Mouse (Mus musculus): ENCODE results near the gene Vcan. TPM values are rescaled to one million over a fixed set of nuclear protein-coding genes. Genes with fewer than 3 reads are reported as not detected.
A peak's percentile ranks its signal among the peaks of the same experiment; 100 is the strongest.

Gene Vcan
- polyA plus RNA-seq, 1 experiment from 2014 or later, result 73.2 TPM

- no peaks in the 10 kb centered on the region for H3K4me1 ChIP-seq
- no peaks in the 10 kb centered on the region for H3K27me3 ChIP-seq
- H3K4me3 ChIP-seq (replicated peaks), result no peak overlapping the region
- no peak overlapping the region for H3K9ac ChIP-seq
- ATAC-seq (replicated peaks; ENCODE audit: low FRiP score), result peak; percentile 76; the same call in 1 of the 2 replicates
- H3K36me3 ChIP-seq, result peaks cover 44% of the 10 kb centered on the region
- H3K27ac ChIP-seq, result no peak overlapping the region
- no peak overlapping the region for H3K4me2 ChIP-seq
- H3K9me3 ChIP-seq (replicated peaks), result no peaks in the 10 kb centered on the region
- 55% methylated on average over 7 of the region's 7 CpGs for WGBS
These were observed 34.0 kb downstream of the Vcan start for GRCm38 (mm10) chr13:89708151-89708927.

- Histone ChIP-seq H3K9ac (no peak overlapping the region), H3K4me1 (no peaks in the 10 kb centered on the region), H3K4me3 (replicated peaks) (no peak overlapping the region), H3K9me3 (replicated peaks) (no peaks in the 10 kb centered on the region), H3K36me3 (peaks cover 71% of the 10 kb centered on the region), H3K27ac (no peak overlapping the region), H3K4me2 (no peak overlapping the region), H3K27me3 (no peaks in the 10 kb centered on the region)
- ATAC-seq (replicated peaks; ENCODE audit: low FRiP score), result no peak
- WGBS, result 86% methylated on average over 4 of the region's 4 CpGs
These were observed 39.9 kb downstream of the Vcan start for GRCm38 (mm10) chr13:89702395-89702794.

GRCm38 (mm10) chr13:89699998-89700555, 42.2 kb downstream of the Vcan start:
- Histone ChIP-seq H3K36me3 (peaks cover 57% of the 10 kb centered on the region), H3K4me1 (no peaks in the 10 kb centered on the region), H3K4me3 (replicated peaks) (no peak overlapping the region), H3K27ac (no peak overlapping the region), H3K4me2 (no peak overlapping the region), H3K27me3 (no peaks in the 10 kb centered on the region), H3K9me3 (replicated peaks) (no peaks in the 10 kb centered on the region), H3K9ac (no peak overlapping the region)
- ATAC-seq (replicated peaks; ENCODE audit: low FRiP score), result no peak
- 83% methylated on average over 2 of the region's 2 CpGs for WGBS

GRCm38 (mm10) chr13:89692597-89692996, 49.7 kb downstream of the Vcan start:
- H3K9me3 ChIP-seq (replicated peaks), result no peaks in the 10 kb centered on the region
- H3K4me1 ChIP-seq, result no peaks in the 10 kb centered on the region
- WGBS, result 89% methylated on average over 1 of the region's 1 CpGs
- peaks cover 58% of the 10 kb centered on the region for H3K36me3 ChIP-seq
- H3K27me3 ChIP-seq, result no peaks in the 10 kb centered on the region
- H3K27ac ChIP-seq, result no peak overlapping the region
- H3K9ac ChIP-seq, result no peak overlapping the region
- no peak for ATAC-seq (replicated peaks; ENCODE audit: low FRiP score)
- H3K4me3 ChIP-seq (replicated peaks), result no peak overlapping the region
- H3K4me2 ChIP-seq, result no peak overlapping the region

- Histone ChIP-seq H3K27me3 (no peaks in the 10 kb centered on the region), H3K27ac (no peak overlapping the region), H3K4me1 (no peaks in the 10 kb centered on the region), H3K4me2 (no peak overlapping the region), H3K9ac (no peak overlapping the region), H3K4me3 (replicated peaks) (no peak overlapping the region), H3K9me3 (replicated peaks) (no peaks in the 10 kb centered on the region), H3K36me3 (peaks cover 54% of the 10 kb centered on the region)
- WGBS, result 97% methylated on average over 3 of the region's 3 CpGs
- no peak for ATAC-seq (replicated peaks; ENCODE audit: low FRiP score)
These were observed 58.8 kb downstream of the Vcan start for GRCm38 (mm10) chr13:89683490-89683889.

GRCm38 (mm10) chr13:89682254-89682653, 60.1 kb downstream of the Vcan start:
- H3K9me3 ChIP-seq (replicated peaks), result no peaks in the 10 kb centered on the region
- no peaks in the 10 kb centered on the region for H3K27me3 ChIP-seq
- no peak overlapping the region for H3K4me3 ChIP-seq (replicated peaks)
- no peak overlapping the region for H3K4me2 ChIP-seq
- ATAC-seq (replicated peaks; ENCODE audit: low FRiP score), result no peak
- WGBS, result 81% methylated on average over 7 of the region's 7 CpGs
- H3K27ac ChIP-seq, result no peak overlapping the region
- H3K9ac ChIP-seq, result no peak overlapping the region
- peaks cover 53% of the 10 kb centered on the region for H3K36me3 ChIP-seq
- H3K4me1 ChIP-seq, result no peaks in the 10 kb centered on the region

- H3K4me1 ChIP-seq, result no peaks in the 10 kb centered on the region
- H3K9ac ChIP-seq, result no peak overlapping the region
- no peaks in the 10 kb centered on the region for H3K9me3 ChIP-seq (replicated peaks)
- 93% methylated on average over 6 of the region's 6 CpGs for WGBS
- no peak for ATAC-seq (replicated peaks; ENCODE audit: low FRiP score)
- no peak overlapping the region for H3K4me2 ChIP-seq
- H3K4me3 ChIP-seq (replicated peaks), result no peak overlapping the region
- H3K27ac ChIP-seq, result no peak overlapping the region
- no peaks in the 10 kb centered on the region for H3K27me3 ChIP-seq
- peaks cover 69% of the 10 kb centered on the region for H3K36me3 ChIP-seq
These were observed 62.6 kb downstream of the Vcan start for GRCm38 (mm10) chr13:89679756-89680155.

- Histone ChIP-seq H3K9ac (no peak overlapping the region), H3K36me3 (peaks cover 44% of the 10 kb centered on the region), H3K9me3 (replicated peaks) (no peaks in the 10 kb centered on the region), H3K27ac (no peak overlapping the region), H3K27me3 (no peaks in the 10 kb centered on the region), H3K4me3 (replicated peaks) (no peak overlapping the region), H3K4me1 (0 out of 2 replicates have a peak, but pooled peaks cover 2% of the 10 kb centered on the region), H3K4me2 (no peak overlapping the region)
- 76% methylated on average over 3 of the region's 3 CpGs for WGBS
- ATAC-seq (replicated peaks; ENCODE audit: low FRiP score), result no peak
These were observed 71.8 kb downstream of the Vcan start for GRCm38 (mm10) chr13:89670505-89670904.

GRCm38 (mm10) chr13:89668981-89669880, 73.1 kb downstream of the Vcan start:
- peaks cover 36% of the 10 kb centered on the region for H3K36me3 ChIP-seq
- H3K4me1 ChIP-seq, result 0 out of 2 replicates have a peak, but pooled peaks cover 2% of the 10 kb centered on the region
- WGBS, result 68% methylated on average over 10 of the region's 10 CpGs
- no peak for ATAC-seq (replicated peaks; ENCODE audit: low FRiP score)
- H3K4me3 ChIP-seq (replicated peaks), result no peak overlapping the region
- H3K9ac ChIP-seq, result no peak overlapping the region
- H3K9me3 ChIP-seq (replicated peaks), result no peaks in the 10 kb centered on the region
- H3K27me3 ChIP-seq, result no peaks in the 10 kb centered on the region
- H3K27ac ChIP-seq, result no peak overlapping the region
- H3K4me2 ChIP-seq, result no peak overlapping the region

- no peaks in the 10 kb centered on the region for H3K27me3 ChIP-seq
- peak; percentile 64; the same call in 1 of the 2 replicates for ATAC-seq (replicated peaks; ENCODE audit: low FRiP score)
- 62% methylated on average over 1 of the region's 1 CpGs for WGBS
- no peak overlapping the region for H3K4me2 ChIP-seq
- H3K9me3 ChIP-seq (replicated peaks), result no peaks in the 10 kb centered on the region
- H3K9ac ChIP-seq, result no peak overlapping the region
- H3K4me3 ChIP-seq (replicated peaks), result no peak overlapping the region
- 0 out of 2 replicates have a peak, but pooled peaks cover 2% of the 10 kb centered on the region for H3K4me1 ChIP-seq
- no peak overlapping the region for H3K27ac ChIP-seq
- peaks cover 37% of the 10 kb centered on the region for H3K36me3 ChIP-seq
These were observed 74.2 kb downstream of the Vcan start for GRCm38 (mm10) chr13:89668069-89668468.

GRCm38 (mm10) chr13:89661688-89662087, 80.6 kb downstream of the Vcan start:
- Histone ChIP-seq H3K9me3 (replicated peaks) (no peaks in the 10 kb centered on the region), H3K36me3 (peaks cover 31% of the 10 kb centered on the region), H3K4me1 (no peaks in the 10 kb centered on the region), H3K27ac (no peak overlapping the region), H3K27me3 (no peaks in the 10 kb centered on the region), H3K4me3 (replicated peaks) (no peak overlapping the region), H3K4me2 (no peak overlapping the region), H3K9ac (no peak overlapping the region)
- 78% methylated on average over 2 of the region's 2 CpGs for WGBS
- no peak for ATAC-seq (replicated peaks; ENCODE audit: low FRiP score)

- peaks cover 31% of the 10 kb centered on the region for H3K36me3 ChIP-seq
- WGBS, result 95% methylated on average over 11 of the region's 11 CpGs
- H3K27ac ChIP-seq, result no peak overlapping the region
- no peak overlapping the region for H3K9ac ChIP-seq
- no peak overlapping the region for H3K4me3 ChIP-seq (replicated peaks)
- no peak overlapping the region for H3K4me2 ChIP-seq
- H3K27me3 ChIP-seq, result no peaks in the 10 kb centered on the region
- H3K4me1 ChIP-seq, result no peaks in the 10 kb centered on the region
- ATAC-seq (replicated peaks; ENCODE audit: low FRiP score), result no peak
- no peaks in the 10 kb centered on the region for H3K9me3 ChIP-seq (replicated peaks)
These were observed 85.3 kb downstream of the Vcan start for GRCm38 (mm10) chr13:89657046-89657445.

All from kidney, embryonic 15.5 days (tissue).